Mouse (Mus musculus): Measurements from ENCODE around the gene Smagp. TPM values are rescaled to one million over a fixed set of nuclear protein-coding genes. Genes with fewer than 3 reads are reported as not detected.
A peak's percentile ranks its signal among the peaks of the same experiment; 100 is the strongest.

Smagp gene
- total RNA-seq (2021): 10 to 100 TPM; 14.8 to 17.1 TPM
- long read RNA-seq, experiment 1, transcript Smagp-202 (4 exons, 920 nt): major isoform, 12 of 22 reads
- long read RNA-seq, experiment 1, transcript Smagp-201 (4 exons, 1,135 nt): minor isoform, 9 of 22 reads
- long read RNA-seq, experiment 1, partial matches to known transcripts: 0 of 22 reads
- long read RNA-seq, experiment 1, other reads (novel, unspliced or antisense): 0 of 22 reads
- long read RNA-seq, experiment 2, transcript Smagp-202 (4 exons, 920 nt): major isoform, 8 of 12 reads
- long read RNA-seq, experiment 2, partial matches to known transcripts: 0 of 12 reads
- long read RNA-seq, experiment 2, other reads (novel, unspliced or antisense): 0 of 12 reads

DNA sequence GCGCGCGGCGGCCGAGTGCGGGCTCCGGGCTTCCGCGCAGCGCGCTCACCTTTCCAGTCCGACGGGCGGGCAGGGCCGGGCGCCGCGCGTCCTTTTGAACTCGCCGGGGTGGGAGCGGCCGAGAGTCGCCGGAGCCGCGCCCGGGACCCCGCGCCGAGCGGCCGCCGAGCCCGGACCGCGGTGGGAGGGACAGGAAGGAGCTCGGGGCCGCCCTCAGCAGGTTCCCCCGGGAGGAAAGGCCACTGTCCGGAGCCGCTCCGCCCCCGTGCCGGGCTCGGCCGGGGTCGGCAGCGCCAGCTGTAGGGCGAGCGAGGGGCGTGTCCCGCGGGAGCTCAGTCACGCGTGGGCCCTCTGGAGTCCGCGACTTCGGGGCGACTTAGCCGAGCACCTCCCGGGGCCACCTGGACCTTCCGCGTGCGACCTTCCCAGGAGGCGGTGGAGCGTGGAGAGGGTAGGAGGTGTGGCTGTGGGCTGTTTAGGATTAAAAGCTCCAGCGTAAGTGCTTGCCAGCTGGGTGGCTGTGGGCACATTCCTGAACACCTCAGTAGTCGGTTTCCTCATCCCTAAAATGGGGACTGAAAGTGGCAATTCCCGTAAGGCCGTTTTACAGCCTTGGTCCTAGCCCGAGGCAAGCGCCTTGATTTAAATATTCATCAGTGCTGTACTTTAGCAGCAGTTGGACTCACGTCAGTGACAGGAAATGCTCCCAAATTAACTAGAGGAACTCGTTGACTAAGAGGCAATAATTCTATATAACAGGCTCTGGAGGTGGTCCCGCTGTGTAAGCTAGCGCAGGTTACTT, at the start of gene Smagp:
Smagp (minus strand) TSS at position 241 of the 802 bp plus-strand sequence.
- intact Hi-C loops (cut with DNase I): loop anchor here (2.0 to 5.0 kb wide), 2 partner anchors 16 to 45 kb away; no protein-coding TSS in a partner anchor
- DNase-seq: peak; percentile 71 to 79

DNA sequence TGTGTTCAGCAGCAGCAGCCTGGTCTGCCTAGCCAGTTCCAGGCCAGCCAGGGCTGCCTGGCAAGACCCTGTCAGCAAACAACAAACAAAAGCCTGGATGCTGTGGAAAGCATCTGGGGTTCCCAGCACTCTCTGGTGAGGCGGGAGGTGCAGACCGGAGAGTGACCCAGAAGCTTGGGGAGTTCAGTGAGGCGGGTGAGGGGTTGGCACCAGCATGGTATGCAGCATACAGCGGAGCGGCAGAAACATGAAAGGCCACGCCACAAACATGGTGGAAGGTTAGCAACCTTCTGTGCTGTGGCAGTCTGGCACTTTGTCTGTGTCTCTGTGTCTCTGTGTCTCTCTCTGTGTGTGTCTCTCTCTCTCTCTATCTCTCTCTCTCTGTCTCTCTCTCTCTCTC, 49.7 kb upstream of the Smagp start:
- intact Hi-C loops (cut with DNase I): loop anchor here (2.0 to 10.0 kb wide), 2 partner anchors 62 to 152 kb away; no protein-coding TSS in a partner anchor
- DNase-seq: no peak

DNA sequence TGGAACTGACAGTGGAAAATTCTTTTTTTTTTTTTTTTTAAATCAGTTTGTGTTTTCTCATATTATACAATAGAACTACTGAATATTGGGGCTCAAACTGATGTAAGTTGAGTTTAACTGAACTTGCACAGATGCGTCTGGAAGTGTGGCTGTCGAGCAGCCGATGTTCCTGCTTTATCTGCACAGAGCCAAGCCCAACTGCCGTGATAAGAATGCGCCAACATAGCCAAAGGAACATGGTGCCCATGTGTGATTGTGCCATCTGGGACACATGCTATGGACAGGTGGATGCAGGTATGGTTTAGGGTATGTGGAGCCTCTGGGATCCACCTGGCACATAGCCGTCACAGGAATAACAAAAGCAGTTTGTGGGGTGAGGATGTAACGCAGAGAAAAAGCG, 49.1 kb upstream of the Smagp start:
- intact Hi-C loops (cut with DNase I): loop anchor here (2.0 to 10.0 kb wide), 2 partner anchors 63 to 151 kb away; no protein-coding TSS in a partner anchor
- no peak for DNase-seq

DNA sequence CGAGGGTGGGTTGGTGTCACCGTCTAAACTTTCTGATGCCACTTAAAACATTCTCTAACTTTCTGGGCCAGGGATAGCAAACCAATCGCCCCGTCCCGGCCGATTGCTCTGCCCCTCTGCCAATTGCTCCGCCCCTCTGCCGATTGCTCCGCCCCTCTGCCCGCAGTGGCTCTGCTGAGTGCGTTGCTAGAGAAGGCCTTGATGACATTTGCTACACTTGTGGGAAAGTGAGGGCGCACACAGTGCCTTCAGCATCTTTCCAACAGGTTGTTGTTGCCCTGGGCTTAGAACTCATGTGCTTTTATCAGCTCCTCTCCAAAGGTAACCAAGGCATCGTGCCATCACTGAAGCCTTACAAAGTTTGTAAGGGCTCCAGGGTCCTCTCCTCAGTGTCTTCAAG, 48.5 kb upstream of the Smagp start:
- no peak for DNase-seq
- intact Hi-C loops (cut with DNase I): loop anchor here (10.0 kb wide), 1 partner anchor 150 kb away; no protein-coding TSS in a partner anchor

DNA sequence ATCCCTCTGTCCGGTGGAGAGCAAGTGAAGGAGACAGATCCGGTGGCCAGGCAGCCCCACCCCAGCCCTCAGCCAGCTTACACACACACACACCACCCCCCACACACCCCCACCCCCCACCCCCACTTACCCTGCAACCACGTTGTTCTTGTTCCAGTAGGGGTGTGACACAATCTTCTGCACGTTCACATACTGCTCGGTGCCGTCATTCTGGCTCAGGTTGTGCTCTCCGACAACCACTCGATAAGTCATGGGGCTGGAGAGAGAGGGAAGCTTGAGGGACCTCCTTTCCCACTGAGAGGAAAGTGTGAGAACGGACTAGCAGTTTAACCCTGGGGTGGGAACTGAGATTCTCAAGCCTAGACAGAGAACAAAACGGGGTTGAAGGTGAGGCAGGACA, 47.7 kb upstream of the Smagp start:
- intact Hi-C loops (cut with DNase I): loop anchor here (5.0 to 10.0 kb wide), 3 partner anchors 47 to 217 kb away; partner anchors contain the start of genes Letmd1 and Smagp
- no peak for DNase-seq

DNA sequence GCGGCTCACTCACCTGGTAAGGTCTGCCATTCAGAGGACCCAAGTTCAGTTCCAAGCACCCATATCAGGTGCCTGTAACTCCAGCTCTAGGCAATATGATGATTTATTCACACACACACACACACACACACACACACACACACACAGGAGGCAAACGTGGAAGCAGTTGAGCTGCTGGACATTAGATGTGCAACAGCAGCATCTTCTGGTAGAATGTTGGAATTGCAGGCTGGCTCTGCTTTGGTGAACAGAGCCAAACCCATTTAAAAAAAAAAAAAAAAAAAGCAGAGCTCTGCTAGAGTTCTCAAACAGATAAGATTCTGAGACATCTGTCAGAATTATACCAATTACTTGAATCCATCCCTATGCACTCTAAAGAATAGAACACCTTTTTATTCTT, 46.3 kb upstream of the Smagp start:
- DNase-seq: peak; percentile 79 to 89
- intact Hi-C loops (cut with DNase I): loop anchor here (2.0 to 10.0 kb wide), 4 partner anchors 46 to 216 kb away; partner anchors contain the start of genes Letmd1 and Smagp

DNA sequence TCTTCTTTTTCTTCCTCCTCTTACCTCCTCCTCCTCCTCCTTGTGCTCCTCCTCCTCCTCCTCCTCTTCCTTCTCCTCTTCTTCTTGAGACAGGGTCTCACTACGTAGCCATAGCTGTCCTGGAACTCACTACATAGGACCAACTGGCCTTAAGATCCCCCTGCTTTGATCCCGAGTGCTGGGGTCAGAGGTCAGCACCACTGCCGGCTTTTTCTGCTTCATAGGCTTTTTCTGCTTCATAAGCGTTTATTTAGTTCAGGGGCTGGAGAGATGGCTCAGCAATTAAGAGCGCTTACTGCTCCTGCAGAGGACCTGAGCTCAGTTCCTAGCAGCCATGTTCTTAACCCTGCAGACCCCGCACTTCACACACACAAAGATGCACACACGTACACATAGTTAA, 45.0 kb upstream of the Smagp start:
- intact Hi-C loops (cut with DNase I): loop anchor here (2.0 to 10.0 kb wide), 4 partner anchors 44 to 214 kb away; partner anchors contain the start of genes Letmd1 and Smagp
- no peak for DNase-seq

DNA sequence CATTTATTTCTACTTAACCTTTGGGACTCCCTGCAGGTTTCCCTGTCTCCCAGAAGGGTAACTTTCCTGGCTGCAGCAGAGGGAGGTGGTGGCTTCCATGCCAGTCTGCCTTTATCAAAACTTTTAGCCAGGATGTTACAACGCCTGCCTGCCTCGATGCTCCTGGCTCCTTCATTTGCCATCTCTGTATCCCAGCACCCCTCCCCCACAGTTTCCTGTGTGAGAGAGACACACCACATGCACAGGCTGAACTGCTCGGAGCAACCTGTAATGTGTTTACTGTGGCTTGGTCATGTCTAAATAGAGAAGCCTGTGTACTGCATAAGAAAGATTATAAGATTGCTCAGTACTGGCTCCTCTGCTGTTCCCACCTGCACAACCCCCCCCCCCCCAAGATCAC, 43.6 kb upstream of the Smagp start:
- intact Hi-C loops (cut with DNase I): loop anchor here (5.0 to 10.0 kb wide), 3 partner anchors 43 to 213 kb away; partner anchors contain the start of genes Letmd1 and Smagp

DNA sequence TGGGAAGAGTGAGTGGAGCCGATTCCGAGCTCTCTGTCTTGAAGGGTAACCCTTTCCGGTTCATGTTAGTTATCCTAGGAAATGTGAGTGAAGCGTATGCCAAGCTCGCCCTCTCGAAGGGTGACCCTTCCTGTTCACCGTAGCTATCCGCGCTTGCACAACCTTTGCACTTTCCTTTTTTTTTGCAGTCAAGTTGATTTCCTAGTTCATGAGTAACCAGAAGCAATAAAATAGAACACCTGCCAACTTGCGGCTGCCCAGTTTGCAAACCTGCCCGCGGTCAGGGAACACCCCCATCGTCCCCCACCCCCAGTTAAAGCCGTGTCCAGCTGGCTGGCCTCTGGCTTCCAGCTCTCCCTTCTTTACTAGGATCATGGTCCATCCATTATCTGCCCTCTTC, 42.3 kb upstream of the Smagp start:
- intact Hi-C loops (cut with DNase I): no loop called here

More for the DNA sequence above, 43.6 kb upstream of the Smagp start:
- no peak for DNase-seq

DNA sequence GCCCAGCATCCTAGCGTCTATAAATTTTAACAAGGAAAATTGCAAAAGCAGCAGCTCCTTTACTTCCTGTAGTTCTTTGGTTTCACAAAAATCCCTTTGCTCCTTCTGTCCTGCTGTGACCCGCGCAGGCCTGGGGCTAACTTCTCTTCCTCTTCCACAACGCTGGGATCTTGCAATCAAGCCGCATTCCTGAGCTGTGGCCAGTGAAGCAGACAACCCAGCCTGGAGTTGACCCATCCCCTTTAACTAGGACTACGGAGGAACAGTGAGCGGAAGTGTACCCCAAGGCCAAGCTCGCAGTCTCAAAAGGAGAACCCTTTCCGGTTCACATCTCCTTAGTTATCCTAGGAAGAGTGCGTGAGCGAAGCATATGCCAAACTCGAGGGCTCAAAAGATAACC, 41.8 kb upstream of the Smagp start:
- intact Hi-C loops (cut with DNase I): no loop called here
- DNase-seq: no peak

More for the DNA sequence above, 42.3 kb upstream of the Smagp start:
- DNase-seq: no peak

DNA sequence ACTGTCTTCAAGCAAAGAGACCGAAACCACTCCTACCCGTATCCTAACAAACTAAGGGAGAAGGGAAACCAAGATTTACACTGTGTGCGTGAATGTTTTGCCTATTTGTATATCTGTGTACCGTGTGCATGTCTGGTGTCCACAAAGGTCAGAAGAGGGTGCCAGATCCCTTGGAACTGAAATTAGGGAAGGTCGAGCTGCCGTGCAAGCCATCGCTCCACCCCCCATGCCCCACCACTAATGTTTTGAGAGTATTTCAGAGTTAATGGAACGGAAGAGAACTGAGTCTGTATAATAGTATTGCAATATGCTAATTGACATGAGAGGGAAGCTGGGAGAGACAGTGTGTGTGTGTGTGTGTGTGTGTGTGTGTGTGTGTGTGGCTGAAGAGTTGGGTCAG, 40.9 kb upstream of the Smagp start:
- intact Hi-C loops (cut with DNase I): no loop called here
- DNase-seq: no peak

DNA sequence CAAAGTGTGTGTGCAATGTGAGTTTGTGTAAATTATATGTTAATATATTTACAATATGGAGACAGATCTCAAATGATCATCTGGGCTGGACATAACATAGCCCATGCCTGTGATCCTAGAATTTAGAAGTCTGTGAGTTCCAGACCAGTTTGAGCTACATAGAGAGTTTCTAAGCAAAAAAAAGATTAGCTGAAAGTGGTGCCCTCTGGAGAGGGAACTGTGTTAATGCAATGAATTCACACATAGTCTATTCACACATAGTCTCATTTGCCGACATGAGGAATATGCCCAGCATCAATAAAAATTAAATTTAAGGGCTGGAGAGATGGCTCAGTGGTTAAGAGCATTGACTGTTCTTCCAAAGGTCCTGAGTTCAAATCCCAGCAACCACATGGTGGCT, 39.8 kb upstream of the Smagp start:
- intact Hi-C loops (cut with DNase I): no loop called here
- DNase-seq: no peak

DNA sequence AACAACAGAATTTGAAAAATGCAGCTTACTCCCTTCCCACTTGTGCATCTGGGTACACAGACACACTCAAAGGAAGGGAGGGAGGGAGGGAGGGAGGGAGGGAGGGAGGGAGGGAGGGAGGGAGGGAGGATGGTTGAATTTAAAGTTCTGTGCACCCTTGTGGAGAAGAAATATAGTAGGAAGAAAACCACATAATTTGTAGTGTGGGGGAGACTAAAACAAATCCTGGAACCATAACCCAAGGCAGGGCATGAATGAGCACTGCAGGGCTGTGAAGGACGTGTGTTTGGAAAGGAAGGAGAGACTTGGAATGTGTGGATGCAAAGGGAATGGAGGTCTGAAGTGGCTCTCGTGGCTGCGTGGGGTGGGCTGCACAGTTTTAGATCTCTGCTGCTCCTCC, 38.7 kb upstream of the Smagp start:
- DNase-seq: no peak
- intact Hi-C loops (cut with DNase I): no loop called here

DNA sequence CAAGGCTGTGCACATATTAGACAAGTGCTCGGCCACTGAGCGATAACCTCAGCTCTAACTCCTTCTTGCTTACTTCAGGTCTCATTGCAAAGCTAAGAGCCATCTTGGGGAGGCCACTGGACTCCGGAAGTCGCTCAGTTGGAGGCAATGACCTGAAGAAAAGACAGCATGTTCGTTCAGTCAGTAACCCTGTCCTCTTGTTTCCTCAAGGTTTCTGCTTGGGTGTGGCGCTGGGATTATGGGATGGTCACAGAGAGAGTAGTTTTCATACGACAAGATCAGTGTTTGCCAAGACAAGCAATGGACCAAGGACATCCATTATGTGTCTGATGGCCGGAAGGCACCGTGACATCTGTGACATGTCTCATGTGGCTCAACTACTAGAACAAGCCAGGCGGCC, 37.8 kb upstream of the Smagp start:
- intact Hi-C loops (cut with DNase I): no loop called here
- DNase-seq: no peak

DNA sequence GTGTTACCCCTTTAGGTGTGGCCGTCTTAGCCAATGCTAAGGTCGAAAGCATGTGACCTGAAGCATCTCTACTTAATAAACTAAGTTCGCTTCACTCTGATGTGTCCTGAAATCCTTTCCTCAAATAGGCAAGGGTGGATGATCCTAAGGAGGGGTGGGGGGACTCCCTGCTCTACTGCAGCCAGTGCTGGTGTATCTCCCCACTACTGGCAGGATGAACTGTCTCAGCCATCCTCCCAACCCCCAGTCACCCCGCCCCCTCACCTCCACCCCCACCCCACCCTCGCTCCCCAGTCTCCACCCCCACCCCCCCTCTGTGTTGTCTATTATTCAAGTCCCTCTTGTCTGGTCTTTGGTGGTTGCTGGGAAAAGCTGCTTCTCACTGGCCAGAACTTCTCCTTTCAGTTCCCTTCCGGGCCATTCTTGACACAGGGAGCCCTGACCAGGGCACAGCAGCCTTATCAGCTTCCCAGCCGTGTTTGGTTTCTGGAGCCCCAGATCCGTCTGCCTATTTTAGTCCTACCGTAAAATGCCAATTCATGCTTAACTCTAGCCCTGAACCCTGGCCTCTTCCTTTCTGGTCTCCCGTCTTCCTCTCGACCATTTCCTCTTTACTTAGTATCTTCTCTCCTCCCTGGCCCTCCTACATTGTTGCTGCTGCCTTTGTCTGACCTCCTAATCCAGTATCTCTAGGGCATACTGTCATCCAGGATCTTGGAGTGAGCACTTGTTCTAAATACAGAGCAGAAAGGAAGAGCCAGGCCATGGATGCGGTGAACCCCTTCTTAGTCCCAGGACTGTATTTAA, 37.0 kb upstream of the Smagp start:
- no peak for DNase-seq
- intact Hi-C loops (cut with DNase I): no loop called here

DNA sequence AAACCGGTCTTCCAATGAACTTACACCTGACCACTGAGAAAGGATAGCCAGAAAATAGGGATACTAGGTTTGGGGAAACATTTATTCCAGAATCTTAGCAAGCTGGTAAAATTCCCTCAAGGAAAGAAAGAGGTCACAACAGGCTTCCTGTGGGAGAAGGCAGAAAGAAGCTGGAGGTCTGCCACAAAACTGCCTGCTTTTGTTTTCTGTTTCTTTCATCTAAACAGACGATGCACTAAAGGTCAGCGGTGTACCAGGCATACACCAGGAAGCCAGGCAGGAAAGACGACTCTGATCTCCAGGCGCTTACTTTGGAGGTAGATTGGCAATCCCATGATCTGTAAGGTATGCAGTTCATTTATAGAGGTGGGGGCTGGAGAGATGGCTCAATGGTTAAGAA, 34.1 kb upstream of the Smagp start:
- intact Hi-C loops (cut with DNase I): no loop called here
- no peak for DNase-seq

DNA sequence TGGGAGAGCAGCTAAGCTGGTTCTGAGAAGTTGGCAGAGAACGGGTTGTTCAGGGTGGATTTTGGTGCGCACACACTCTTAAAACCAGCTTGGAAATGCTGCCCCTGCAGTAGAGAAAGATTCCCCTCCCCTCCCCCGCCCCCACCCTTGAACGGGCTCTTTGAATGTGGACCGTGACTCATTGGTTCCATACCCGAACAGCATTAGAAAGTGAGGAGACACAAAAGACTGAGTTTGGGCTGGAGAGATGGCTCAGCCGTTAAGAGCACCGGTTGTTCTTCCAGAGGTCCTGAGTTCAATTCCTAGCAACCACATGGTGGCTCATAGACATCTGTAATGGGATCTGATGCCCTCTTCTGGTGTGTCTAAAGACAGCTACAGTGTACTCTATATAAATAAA, 33.3 kb upstream of the Smagp start:
- intact Hi-C loops (cut with DNase I): no loop called here

DNA sequence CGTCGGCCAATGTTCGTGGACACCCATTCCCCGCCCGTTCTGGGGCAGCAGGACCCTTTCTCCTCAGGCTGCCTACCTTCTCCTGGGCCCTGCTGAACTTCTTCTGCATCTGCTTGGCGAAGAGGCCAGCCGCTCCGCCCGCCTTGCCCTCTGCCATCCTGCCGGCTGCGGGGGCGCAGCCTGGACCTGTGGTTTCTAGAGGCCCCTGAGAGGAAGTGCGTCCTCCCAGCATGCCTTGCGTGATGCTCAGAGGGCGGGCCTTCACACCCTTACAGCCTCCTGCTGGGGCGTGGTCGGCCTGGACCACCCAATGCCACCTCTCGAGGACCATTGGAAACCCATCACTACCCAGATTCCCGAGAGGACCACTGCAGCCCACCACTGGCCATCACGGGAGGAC, 32.6 kb upstream of the Smagp start, which contains the start of gene Bin2:
Bin2 (minus strand) TSS at position 217 of the 400 bp plus-strand sequence.
- peak; percentile 23 to 38 for DNase-seq
- intact Hi-C loops (cut with DNase I): no loop called here

More for the DNA sequence above, 33.3 kb upstream of the Smagp start:
- DNase-seq: no peak

DNA sequence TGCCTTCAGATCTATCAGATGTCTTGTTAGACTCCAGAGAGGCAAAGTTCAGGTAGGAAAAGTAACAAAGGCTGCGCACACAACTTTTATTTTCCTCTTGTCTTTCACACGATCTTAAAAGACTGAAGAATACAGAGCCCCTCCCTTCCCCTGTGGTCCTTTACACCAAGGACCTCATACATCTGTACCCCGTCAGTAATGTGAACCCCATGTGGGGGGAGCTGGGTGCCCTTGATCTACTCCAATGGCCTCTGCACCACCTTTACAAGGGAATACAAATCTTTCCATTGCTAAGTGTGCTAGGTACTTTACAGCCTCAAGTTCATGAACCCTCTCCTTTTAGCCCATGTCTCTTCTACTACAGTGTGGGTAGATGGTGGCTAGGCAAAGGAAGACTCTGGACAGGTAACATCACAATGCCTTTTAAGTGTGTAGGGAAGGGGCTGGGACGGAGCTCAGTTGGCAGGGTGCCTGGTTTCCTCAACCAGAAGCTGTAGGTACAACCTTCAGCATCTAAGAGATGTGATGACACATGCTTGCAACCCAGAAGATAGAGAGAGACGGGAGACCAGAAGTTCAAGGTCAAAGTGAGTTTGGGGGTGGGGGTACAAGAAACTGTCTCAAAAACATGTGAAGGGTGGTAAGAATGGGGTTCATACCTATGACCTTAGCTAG, 31.3 kb upstream of the Smagp start:
- intact Hi-C loops (cut with DNase I): no loop called here
- DNase-seq: no peak

DNA sequence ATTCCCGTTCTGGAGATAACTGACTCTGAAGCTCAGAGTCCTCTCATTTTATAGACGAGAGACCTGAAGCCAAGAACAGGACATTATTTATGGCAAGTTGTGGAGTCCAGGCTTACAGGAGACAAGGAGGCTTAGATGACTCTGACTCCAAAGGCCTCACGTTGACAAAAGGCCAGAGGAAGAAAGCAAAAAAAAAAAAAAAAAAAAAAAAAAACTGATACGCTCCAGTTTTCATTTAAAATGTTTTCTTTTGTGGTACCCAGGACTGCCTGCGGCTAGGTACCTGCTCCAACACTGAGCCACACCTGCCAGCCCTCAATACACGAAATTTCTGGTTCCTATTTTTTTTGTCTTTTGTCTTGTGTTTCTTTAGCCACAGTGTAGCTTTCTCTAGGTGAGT, 30.7 kb upstream of the Smagp start:
- DNase-seq: no peak
- intact Hi-C loops (cut with DNase I): no loop called here

Measured in heart, postnatal 14 days (tissue).